Mouse (Mus musculus) heart, postnatal 0 days (tissue): ENCODE results near the gene Cyb5d1.

Source experiments
- CTCF ChIP-seq: IDR thresholded peaks from 2 replicates; pipeline ENCODE4 v1.5.1; 2016; ENCODE audit warnings: antibody characterized with exemption, control low read depth, low read depth
- EP300 ChIP-seq: IDR thresholded peaks from 2 replicates; pipeline ENCODE4 v1.6.1; 2016; ENCODE audit warnings: antibody characterized with exemption, low read depth

DNA sequence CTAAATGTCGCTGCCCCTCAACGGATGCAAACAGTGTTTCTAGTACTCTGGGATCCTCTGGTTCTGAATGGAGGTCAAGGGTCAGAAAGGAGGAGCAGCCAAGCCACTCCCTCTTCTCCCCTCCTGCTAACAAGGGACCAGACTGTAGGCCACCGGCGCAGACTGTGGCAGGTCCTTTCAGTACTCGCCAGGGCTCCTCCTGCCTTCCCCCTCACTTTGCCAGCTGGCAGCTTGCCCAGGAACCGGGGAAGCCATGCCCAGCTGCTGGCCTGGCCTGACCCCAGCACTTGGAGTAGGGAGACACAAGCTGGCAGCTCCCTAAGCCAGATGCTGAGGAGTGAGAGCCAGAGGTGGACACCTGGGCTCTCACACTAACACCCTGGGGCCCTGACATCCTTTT lies 30.5 kb downstream of the Cyb5d1 start:
- no peak for TF ChIP-seq CTCF
- TF ChIP-seq EP300: no peak
